ENCODE assay signal across 16 mouse cellular contexts in the genomic region with DNA sequence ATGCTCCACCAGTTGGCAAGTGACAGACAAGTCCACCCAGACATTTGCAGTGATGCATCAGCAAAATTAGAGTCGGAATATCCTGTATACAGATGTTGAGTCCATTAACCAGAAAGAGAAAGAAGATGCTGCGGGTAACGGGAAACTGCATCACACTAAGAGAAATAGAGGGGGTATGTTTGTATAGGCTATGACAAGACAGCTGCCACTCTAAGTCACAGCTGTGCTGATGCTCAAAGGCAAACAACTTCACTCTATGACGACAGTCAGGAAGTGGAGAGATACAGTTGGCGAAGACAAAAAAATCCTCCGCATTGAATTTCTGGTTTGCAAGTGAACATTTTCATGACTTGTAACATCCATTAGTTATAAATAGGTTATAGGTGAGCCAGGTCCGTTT.
A peak's percentile ranks its signal among the peaks of the same experiment; 100 is the strongest.
DNase-seq lines count a peak whose midpoint lies in the region; ATAC-seq and TF ChIP-seq lines count a peak whose summit lies in the region.
"Had no signal": no experiment of that assay in that cellular context is flagged by ENCODE, and none has a peak within 500 bp of the region (broad histone marks: within the 10 kb centered on the region; RNA-seq: fewer than 3 reads in every experiment).

No protein-coding gene starts in this region.

- intact Hi-C loops in left cerebral cortex, adult 2 months (cut with DNase I) = no loop called here
- intact Hi-C loops in left cerebral cortex, postnatal 25 days (cut with DNase I) = no loop called here
- intact Hi-C loops in heart, postnatal 36 days (cut with DNase I) = no loop called here

- H3K4me2 ChIP-seq in forebrain, embryonic 14.5 days (ENCODE audit: low read length) = peak overlapping the region; percentile 37
- H3K4me2 ChIP-seq in hindbrain, postnatal 0 days (ENCODE audit: low read depth, low read length) = 0 out of 2 replicates have a peak overlapping the region, but pooled peaks have one; percentile 7
- no peak overlapping the region for H3K4me2 ChIP-seq in neural tube, embryonic 14.5 days (ENCODE audit: low read depth, low read length)
- H3K4me2 ChIP-seq: embryonic facial prominence, embryonic 15.5 days; intestine, embryonic 15.5 days; liver, embryonic 13.5 days had no signal

- H3K9me3 ChIP-seq in forebrain, embryonic 14.5 days (replicated peaks; ENCODE audit: control insufficient read depth, low read length) = no peaks in the 10 kb centered on the region
- no peaks in the 10 kb centered on the region for H3K9me3 ChIP-seq in hindbrain, postnatal 0 days (ENCODE audit: low read length)
- no peaks in the 10 kb centered on the region for H3K9me3 ChIP-seq in neural tube, embryonic 14.5 days (ENCODE audit: control insufficient read depth, low read length)
- H3K9me3 ChIP-seq: embryonic facial prominence, embryonic 15.5 days; intestine, embryonic 15.5 days; limb, embryonic 10.5 days; liver, embryonic 13.5 days had no signal

- H3K4me1 ChIP-seq in forebrain, embryonic 14.5 days (ENCODE audit: control insufficient read depth, insufficient read depth, low read length) = peaks cover 13% of the 10 kb centered on the region
- H3K4me1 ChIP-seq in hindbrain, postnatal 0 days (ENCODE audit: insufficient read depth, low read length) = peaks cover 9% of the 10 kb centered on the region; the same call in 1 of the 2 replicates
- peaks cover 8% of the 10 kb centered on the region; the same call in 1 of the 2 replicates for H3K4me1 ChIP-seq in neural tube, embryonic 14.5 days (ENCODE audit: control insufficient read depth, insufficient read depth, low read length)
- H3K4me1 ChIP-seq: embryonic facial prominence, embryonic 15.5 days; intestine, embryonic 15.5 days; liver, embryonic 13.5 days had no signal

- no peaks in the 10 kb centered on the region for H3K36me3 ChIP-seq in forebrain, embryonic 14.5 days (ENCODE audit: control insufficient read depth, insufficient read depth, low read length)
- no peaks in the 10 kb centered on the region for H3K36me3 ChIP-seq in hindbrain, postnatal 0 days (ENCODE audit: insufficient read depth, low read length)
- no peaks in the 10 kb centered on the region for H3K36me3 ChIP-seq in neural tube, embryonic 14.5 days (ENCODE audit: control insufficient read depth, insufficient read depth, low read length)
- H3K36me3 ChIP-seq: embryonic facial prominence, embryonic 15.5 days; intestine, embryonic 15.5 days; limb, embryonic 10.5 days; liver, embryonic 13.5 days had no signal

- H3K4me3 ChIP-seq in left cerebral cortex, adult 2 months = no peak overlapping the region
- no peak overlapping the region for H3K4me3 ChIP-seq in forebrain, embryonic 14.5 days (ENCODE audit: low read depth, low read length)
- H3K4me3 ChIP-seq in hindbrain, postnatal 0 days (ENCODE audit: low read length) = no peak overlapping the region
- H3K4me3 ChIP-seq in neural tube, embryonic 14.5 days (ENCODE audit: low read depth, low read length) = no peak overlapping the region
- H3K4me3 ChIP-seq: embryonic facial prominence, embryonic 15.5 days; intestine, embryonic 15.5 days; limb, embryonic 10.5 days; liver, embryonic 13.5 days had no signal

- H3K27ac ChIP-seq in left cerebral cortex, adult 2 months = peak overlapping the region; percentile 53
- H3K27ac ChIP-seq in forebrain, embryonic 14.5 days (ENCODE audit: low read depth, low read length) = no peak overlapping the region
- H3K27ac ChIP-seq in hindbrain, postnatal 0 days = peak overlapping the region; percentile 11; the same call in 1 of the 2 replicates
- H3K27ac ChIP-seq in neural tube, embryonic 14.5 days (ENCODE audit: low read depth, low read length) = no peak overlapping the region
- H3K27ac ChIP-seq: embryonic facial prominence, embryonic 15.5 days; intestine, embryonic 15.5 days; limb, embryonic 10.5 days; liver, embryonic 13.5 days had no signal

- no peak overlapping the region for H3K9ac ChIP-seq in forebrain, embryonic 14.5 days (ENCODE audit: low read length)
- no peak overlapping the region for H3K9ac ChIP-seq in hindbrain, postnatal 0 days (replicated peaks; ENCODE audit: low read length)
- H3K9ac ChIP-seq in neural tube, embryonic 14.5 days (replicated peaks; ENCODE audit: low read depth, low read length) = no peak overlapping the region
- H3K9ac ChIP-seq: embryonic facial prominence, embryonic 15.5 days; intestine, embryonic 15.5 days; liver, embryonic 13.5 days had no signal

- no peak for DNase-seq in left cerebral cortex, adult 2 months (ENCODE audit: extremely low spot score in 1 of 2, low spot score in 2 of 2)
- no peak for DNase-seq in left cerebral cortex, postnatal 25 days (ENCODE audit: low spot score in 2 of 2)
- DNase-seq in forebrain, embryonic 14.5 days (ENCODE audit: low spot score) = peak; percentile 42
- DNase-seq in hindbrain, postnatal 0 days (ENCODE audit: low spot score) = no peak
- no peak for DNase-seq in ovary, postnatal 36 days (ENCODE audit: low spot score)
- DNase-seq in heart, postnatal 36 days = no peak
- DNase-seq: B cell, adult 2 months; cerebellum, adult 18-20 months; gastrocnemius, postnatal 25 days; kidney, postnatal 25 days; liver, embryonic 13.5 days had no signal

- WGBS in forebrain, embryonic 14.5 days = 43% methylated on average over 7 of the region's 7 CpGs
- WGBS in hindbrain, postnatal 0 days = 37% methylated on average over 7 of the region's 7 CpGs
- 41% methylated on average over 7 of the region's 7 CpGs for WGBS in neural tube, embryonic 14.5 days

- peak; percentile 64; the same call in 1 of the 2 replicates for ATAC-seq in forebrain, embryonic 14.5 days
- peak; percentile 41 for ATAC-seq in hindbrain, postnatal 0 days
- peak; percentile 49; the same call in 1 of the 2 replicates for ATAC-seq in neural tube, embryonic 14.5 days (ENCODE audit: low read depth)
- ATAC-seq in activated CD4-positive, CD25-positive, alpha-beta regulatory T cell, adult 4 months = no peak
- ATAC-seq: intestine, embryonic 15.5 days had no signal

- TF ChIP-seq CTCF in left cerebral cortex, adult 2 months (IDR thresholded peaks at IDR 0.05) = no peak
- TF ChIP-seq CTCF in hindbrain, postnatal 0 days (IDR thresholded peaks at IDR 0.05; ENCODE audit: low read depth) = no peak

- H3K27me3 ChIP-seq in forebrain, embryonic 14.5 days (replicated peaks; ENCODE audit: control insufficient read depth, insufficient read depth, low read length) = no peaks in the 10 kb centered on the region
- H3K27me3 ChIP-seq in hindbrain, postnatal 0 days (ENCODE audit: insufficient read depth, low read length) = no peaks in the 10 kb centered on the region
- no peaks in the 10 kb centered on the region for H3K27me3 ChIP-seq in neural tube, embryonic 14.5 days (ENCODE audit: control insufficient read depth, insufficient read depth, low read length)
- H3K27me3 ChIP-seq: intestine, embryonic 15.5 days; liver, embryonic 13.5 days had no signal

Comparison
In these comparisons a context has a peak if more than half of its experiments do, and no peak if none do; other contexts are left out.
1. H3K27ac ChIP-seq: peak in left cerebral cortex, adult 2 months (single experiment) and hindbrain, postnatal 0 days (single experiment); none in forebrain, embryonic 14.5 days (single experiment) and neural tube, embryonic 14.5 days (single experiment).